Mouse (Mus musculus) CD4-positive, CD25-positive, alpha-beta regulatory T cell, adult 2 months (primary cell): Measurements from ENCODE around the gene Htr6.

ENCODE experiments used
- DNase-seq: peaks from one replicate; pipeline ENCODE4 v3.0.0-alpha.2; 2012; ENCODE audit warnings: low read depth, low spot score

The Htr6 gene

DNA sequence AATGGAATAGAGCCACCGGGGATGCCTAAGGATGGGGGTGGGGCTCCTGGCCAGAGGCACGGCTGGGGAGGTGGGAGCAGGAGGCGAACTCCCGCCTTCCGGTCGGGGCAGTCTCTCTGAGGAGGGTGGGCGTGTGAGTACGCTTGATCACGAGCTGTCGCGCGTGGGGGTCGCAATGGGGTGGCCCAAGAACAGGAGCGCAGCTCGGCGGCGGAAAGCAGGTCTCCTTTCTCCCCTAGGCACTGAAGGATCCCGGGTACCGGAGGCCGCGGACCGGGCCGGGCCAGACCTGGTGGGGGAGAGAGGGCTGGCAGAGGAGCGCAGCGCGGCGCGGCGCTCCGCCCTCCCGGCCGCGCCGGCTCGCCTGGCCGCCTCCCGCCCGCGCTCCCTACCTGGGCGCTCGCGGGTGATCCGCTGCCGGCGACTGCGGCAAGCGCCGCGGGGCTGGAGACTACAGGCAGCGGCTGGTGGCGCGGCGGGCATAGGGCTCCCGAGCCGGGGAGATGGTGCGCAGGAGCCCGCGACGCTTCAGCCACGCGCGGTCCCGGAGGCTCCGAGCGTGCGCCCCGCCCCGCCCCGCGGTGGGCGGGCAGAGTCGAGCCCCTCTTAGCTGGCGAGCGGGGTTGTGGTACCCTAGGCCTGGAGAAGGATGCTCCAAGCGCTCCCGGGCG, at the start of gene Htr6:
Htr6 (minus strand) TSS at position 530 of the 671 bp plus-strand sequence.
- DNase-seq = no peak

DNA sequence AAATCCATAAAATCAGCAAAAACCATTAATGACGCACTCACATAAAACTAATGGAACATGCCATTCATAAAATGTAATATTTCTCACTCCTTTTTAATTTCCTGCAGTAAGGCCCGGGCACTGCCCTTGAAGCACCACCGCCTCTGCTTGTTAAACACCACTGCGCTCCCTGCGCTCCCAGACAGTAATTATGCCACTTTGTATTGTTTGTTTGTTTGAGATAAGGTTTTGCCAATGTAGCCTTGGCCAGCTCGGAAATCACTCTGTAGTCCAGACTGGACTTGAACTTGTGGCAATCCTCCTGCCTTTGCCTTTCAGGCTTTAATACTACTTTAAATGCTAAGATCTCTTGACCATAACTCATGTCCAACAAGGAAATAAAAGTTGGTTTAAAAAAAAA, 49.6 kb upstream of the Htr6 start:
- no peak for DNase-seq

DNA sequence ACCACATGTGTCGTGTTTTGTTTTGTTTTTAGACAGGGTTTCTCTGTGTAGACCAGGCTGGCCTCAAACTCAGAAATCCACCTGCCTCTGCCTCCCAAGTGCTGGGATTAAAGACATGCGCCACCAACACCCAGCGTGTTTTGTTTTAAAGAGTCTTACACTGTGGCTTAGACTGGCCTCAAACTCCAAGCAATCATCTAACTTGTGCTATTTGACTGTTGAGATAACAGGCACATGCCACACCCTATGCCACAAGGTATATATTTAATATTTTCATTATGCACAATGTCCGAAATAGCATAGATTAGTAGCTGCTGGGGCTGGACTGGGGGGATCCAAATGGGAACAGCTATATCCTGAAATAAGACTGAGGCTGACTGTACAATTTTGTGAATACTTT, 47.2 kb upstream of the Htr6 start:
- no peak for DNase-seq

GRCm38 (mm10) chr4:139120998-139121397, 45.6 kb upstream of the Htr6 start:
- no peak for DNase-seq

GRCm38 (mm10) chr4:139120281-139120814, 45.0 kb upstream of the Htr6 start:
- no peak for DNase-seq

GRCm38 (mm10) chr4:139116356-139117063, 41.1 kb upstream of the Htr6 start:
- DNase-seq = no peak

- peak; percentile 46 for DNase-seq
Measured at GRCm38 (mm10) chr4:139115721-139116120, 40.4 kb upstream of the Htr6 start.

DNA sequence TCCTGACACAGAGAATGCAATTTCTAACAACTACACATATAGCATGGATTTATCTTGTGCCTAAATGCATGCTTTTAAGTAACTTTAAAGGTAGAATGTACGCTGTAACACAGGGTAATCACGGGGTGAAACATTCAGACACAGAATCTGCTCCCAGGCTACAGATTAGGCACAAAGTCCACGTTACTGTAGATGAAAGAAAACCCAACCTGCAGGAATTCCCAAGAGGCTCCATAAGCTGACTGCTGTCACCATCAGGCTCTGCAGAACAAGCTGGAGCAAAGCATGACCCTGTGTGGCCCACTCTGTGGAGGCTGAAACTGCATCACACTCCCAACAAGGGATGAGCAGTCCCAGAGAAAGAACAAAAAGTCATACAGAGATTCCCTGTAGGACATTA, 37.1 kb upstream of the Htr6 start:
- DNase-seq = no peak

GRCm38 (mm10) chr4:139111421-139111820, 36.1 kb upstream of the Htr6 start:
- no peak for DNase-seq

- DNase-seq = no peak
Measured at GRCm38 (mm10) chr4:139110858-139111257, 35.5 kb upstream of the Htr6 start.

- no peak for DNase-seq
Measured at GRCm38 (mm10) chr4:139105453-139105852, 30.1 kb upstream of the Htr6 start.

GRCm38 (mm10) chr4:139101546-139101945, 26.2 kb upstream of the Htr6 start:
- DNase-seq = no peak

DNA sequence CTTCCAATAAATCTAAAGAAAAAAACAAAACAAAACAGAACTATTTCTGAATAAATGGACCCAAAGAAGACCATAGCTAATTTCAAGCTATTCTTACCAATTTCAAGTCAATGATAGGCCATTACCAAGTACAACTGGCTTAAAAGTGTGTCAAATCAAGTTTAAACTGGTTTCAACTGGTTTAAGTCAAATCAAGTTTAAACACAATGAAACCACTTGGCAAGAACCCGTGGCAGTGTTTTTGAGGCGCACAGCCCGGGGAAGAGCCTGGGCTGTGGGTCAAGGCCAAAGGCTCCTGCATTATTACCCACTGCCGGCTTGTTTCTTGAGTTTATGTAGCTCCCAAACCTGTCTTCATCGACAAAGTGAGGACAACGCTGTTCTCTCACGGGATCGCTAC, 25.0 kb upstream of the Htr6 start:
- DNase-seq = no peak

- DNase-seq = no peak
Measured at GRCm38 (mm10) chr4:139096201-139096600, 20.8 kb upstream of the Htr6 start.

GRCm38 (mm10) chr4:139095406-139095805, 20.0 kb upstream of the Htr6 start:
- no peak for DNase-seq

DNA sequence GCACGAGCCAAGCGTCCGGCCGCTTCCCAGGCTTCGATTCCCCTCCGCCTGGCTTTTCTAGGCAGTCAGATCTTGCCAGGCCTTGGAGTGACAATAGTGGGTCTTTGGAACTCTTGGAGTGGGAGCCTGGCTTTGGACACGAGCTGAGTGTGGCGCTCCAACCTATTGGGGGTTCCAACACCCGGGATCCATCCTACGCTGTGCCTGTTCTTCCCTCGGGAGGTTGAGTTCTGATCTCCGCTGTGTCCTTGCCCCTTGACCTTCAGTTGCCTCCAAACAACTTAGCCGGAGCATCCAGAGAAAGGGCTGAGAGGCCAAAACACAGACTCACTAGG, 17.8 kb upstream of the Htr6 start:
- no peak for DNase-seq

DNA sequence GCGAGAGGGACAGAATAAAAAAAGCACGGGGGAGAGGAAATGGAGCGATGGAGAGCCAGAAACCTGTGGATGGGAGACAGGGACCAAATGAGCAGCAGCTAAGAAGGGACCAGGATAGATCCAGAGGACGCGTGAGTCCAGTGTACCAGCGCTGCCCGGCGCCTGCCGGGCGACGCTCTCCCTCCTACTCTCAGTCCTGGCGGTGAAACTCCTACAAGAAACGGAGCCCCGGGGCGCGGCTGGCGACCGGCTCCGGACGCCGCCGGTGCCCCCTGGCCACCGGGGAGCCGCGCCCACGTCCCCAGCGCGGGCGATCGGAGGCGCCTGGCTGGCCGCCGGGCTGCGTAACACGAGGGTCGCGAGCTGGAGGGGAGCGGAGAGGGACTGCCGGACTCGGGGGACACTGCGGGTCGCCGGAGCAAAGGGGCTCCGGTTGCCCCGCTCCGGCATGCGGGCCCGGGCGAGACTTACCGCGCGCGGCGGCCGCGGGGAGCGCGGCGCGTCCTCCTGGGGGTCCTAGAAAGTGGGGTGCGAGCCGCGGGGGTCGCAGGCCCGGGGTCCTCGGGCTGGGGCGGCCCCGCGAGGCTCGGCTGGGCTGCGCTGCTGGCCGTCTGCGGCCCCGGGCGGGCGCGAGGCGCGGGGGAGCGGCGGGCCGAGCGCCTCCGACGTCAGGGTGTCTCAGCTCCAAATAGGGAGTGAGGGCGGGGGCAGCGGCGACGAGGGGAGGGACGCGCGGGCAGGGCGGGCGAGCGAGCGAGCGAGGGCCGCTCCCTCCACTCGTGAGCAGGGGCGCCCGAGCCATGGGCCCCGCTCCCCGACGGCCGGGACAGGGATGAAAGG, 17.2 kb upstream of the Htr6 start, which contains the start of gene Nbl1:
Nbl1 (minus strand) TSS at position 638 of the 840 bp plus-strand sequence.
- DNase-seq = no peak

DNA sequence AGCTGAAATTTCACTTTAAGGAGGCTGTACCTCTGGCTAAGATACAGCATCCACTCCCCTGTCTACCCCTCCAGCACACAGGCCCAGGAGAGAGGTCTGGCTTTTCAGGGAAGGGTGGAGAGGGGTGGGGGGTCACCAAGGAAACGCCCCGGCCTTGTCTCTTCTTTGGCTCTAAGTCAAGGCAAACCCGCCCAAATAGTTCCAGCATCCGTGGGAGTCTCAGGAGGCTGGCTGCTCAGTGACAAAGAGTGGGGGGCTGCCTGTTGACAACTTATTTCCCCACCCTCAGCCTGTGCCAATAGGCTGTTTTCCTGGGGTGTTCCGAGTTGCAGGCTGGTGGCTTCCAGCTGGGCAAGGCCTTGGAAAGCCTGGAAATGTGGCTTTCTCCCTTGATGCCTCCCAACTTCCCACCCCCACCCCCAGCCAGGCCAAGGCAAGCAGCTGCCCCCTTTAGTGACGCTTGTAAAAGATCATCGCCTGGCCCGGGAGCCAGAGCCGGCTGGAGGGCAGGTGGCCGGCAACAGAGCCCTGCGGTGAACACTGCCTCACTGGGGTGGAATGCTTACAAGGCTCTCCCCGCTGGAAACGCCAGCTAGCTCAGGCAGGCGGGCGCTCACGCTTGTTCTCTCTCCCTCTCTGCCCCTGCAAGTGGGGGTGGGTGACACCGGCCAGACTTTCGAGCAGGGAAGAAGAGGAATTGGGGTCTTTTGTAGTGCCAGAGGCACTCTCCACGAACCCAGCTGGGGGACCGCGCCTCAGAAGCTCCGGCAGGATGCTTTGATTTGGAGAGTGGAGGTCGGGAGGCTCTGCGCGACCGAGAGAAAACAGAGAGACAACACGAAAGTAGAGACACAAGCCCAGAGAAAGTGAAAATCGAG, 16.3 kb upstream of the Htr6 start:
- no peak for DNase-seq

- DNase-seq = no peak
Measured at GRCm38 (mm10) chr4:139091066-139091465, 15.7 kb upstream of the Htr6 start.

GRCm38 (mm10) chr4:139090303-139090940, 15.1 kb upstream of the Htr6 start:
- DNase-seq = no peak
